Mouse (Mus musculus) testis, postnatal 14 days (tissue): ENCODE measurements at regions not wholly inside any gene's neighbourhood (a gene's known extent, or its start where the extent isn't known, plus 50 kb on each side); places are given as distances from the start of the nearest gene placed in this dataset.
"Not testable (repeated sequence)": the region's sequence is repeated elsewhere in the genome, so short reads cannot be mapped to it uniquely, and the experiment has no call there.

Experiments
- DNase-seq: peaks from one replicate; pipeline ENCODE4 v3.0.0; 2021; ENCODE audit warnings: low spot score

GRCm38 (mm10) chr12:5762306-5762927 is 386.9 kb upstream of the Klhl29 start:
- DNase-seq, result peak; percentile 69

- no peak for DNase-seq
Measured at GRCm38 (mm10) chr12:5759485-5759884, 384.0 kb upstream of the Klhl29 start.

DNA sequence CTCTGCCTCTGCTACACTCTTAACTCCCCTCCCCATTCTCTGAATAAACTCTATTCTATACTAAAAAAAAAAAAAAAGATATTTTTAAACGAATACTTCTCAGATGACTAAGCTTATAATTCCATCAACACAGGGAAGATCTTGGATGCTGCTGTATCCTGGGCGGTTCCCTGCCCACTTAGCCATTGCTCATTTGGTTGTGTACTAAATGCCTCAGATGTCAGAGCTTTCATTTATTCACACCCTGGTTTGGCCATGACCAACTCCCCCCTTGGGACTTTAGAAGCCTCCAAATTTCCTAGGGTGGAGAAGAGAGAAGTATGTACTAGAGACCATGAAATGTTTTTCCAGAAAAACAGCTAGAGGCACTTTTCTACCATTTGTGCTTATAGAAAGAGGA is 382.3 kb upstream of the Klhl29 start:
- DNase-seq, result no peak

DNA sequence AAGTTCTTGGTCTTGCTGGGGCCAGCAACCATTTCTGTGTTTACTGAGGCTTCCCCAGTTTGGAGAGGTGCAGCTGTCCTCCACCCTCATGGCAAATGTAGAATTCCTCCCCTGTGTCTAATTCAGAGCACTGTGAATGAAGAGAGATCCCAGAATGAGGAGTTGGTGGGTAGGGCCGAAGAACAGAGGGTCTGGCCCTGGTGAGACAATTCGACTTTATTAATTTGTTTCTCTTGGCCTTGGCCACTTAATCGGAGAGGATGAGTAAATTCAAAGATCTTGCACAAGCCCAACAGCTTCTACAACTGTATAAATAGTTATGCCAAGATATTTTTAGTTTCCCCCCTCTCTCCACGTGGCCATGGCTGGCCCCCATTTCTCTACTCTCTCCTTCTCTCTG is 381.9 kb upstream of the Klhl29 start:
- no peak for DNase-seq

DNA sequence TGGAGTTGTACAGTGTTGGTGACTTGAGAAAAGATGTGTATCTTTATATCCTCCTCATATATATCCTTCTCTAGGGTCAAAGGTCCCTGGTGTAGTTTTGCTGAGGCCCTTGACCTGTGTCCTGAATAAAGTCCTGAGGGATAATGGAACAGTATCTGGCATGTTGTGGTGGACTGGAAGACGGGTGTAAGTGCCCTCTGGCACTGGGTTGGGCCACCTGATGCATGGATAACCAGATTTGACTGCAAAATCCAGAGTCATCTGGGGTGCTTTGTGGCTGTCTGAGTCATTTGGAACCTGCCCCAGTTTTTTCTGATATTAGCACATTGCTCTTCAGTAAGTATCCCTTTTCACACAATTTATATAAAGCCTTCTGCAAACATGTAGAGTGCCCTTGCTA is 378.3 kb upstream of the Klhl29 start:
- DNase-seq, result no peak

- no peak for DNase-seq
Measured at GRCm38 (mm10) chr12:5744086-5744709, 368.7 kb upstream of the Klhl29 start.

DNA sequence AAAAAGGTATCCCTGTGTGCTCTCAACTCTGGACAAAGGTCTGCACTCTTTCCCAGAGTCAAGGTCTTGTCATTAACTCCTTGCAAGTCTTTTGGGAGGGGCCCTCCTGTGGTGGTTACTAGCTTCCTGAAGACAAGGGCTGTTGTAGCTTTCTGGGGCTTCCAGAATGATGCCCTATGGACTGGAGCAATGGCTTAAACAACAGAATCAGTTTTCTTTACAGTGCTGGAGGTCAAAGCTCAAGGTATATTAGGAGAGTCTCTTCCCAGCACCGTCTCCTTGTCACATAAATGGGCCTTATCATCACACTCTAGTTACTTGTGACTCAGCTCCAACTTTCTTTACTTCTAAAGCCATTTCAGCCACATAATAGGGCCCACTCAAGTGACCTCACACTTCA is 360.6 kb upstream of the Klhl29 start:
- no peak for DNase-seq

DNA sequence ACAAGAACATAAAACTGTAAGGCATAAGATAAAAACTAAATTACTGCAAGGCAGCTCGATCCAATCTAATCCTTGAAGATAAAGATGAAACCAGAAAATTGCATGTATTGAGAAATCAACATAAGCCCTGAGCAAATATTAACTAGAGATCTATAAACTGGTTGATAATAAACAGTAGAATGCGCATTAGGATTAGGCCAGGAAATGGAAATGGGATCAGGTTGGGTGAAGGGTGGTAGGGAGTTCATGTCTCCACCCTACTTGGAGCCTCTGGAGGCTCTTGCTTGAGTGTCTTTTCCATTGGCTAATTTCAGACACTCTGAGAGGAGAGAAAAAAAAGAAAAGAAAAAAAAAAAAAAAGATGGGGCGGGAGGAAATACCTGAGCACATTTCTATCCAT is 359.4 kb upstream of the Klhl29 start:
- DNase-seq, result no peak

DNA sequence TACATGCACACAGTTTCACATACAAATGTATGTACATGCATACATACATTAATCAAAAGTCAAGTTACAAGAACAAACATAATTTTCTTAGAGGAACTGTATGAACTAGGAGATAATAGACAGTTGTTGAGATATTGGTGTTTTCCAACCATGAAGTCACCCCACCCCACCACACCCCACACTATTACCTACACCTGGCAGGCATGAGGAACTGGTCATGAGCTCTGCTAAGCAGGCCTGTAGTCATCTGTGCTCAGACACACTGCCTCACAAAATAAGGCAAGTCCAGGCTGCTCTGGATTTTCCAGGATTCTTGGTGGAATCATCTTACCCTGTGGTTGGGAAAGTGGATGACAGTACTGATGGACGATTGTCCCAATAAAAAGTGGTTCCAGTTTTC is 347.6 kb upstream of the Klhl29 start:
- DNase-seq, result no peak

DNA sequence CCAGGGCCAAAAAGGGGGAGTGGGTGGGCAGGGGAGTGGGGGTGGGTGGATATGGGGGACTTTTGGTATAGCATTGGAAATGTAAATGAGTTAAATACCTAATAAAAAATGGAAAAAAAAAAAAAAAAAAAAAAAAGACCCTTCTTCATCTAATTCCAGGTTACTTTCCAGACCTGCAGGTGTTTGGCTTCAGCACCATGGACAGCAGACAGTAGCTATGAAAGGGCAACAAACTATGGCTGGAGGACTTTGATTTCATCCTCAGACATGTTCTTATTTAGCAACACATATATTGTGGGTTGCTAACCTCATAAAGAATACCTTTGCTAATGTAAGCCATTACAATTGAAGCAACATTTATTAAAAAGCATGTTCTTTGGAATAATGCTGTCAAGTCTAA is 342.0 kb upstream of the Klhl29 start:
- not testable (repeated sequence) for DNase-seq

GRCm38 (mm10) chr12:5698778-5699454 is 323.4 kb upstream of the Klhl29 start:
- DNase-seq, result no peak

DNA sequence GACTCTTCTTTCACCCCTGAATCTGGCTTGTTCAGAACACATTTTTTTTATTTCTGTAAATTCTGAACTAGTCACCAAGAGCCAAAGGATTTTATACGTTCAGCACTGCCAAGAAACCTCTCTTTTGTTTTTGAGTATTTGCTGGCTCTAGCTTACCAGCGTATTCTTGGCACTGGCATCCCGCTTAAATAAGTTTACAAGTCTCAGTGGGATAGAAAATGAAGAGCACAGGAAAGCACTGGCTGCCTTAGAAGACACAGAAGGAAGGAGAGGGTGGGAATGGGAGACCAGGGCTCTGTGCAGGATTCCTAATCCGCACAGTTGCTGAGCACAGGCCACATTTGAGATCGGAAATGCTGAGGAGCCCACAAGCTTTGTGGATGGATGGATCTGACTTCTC is 306.7 kb upstream of the Klhl29 start:
- DNase-seq, result no peak

- DNase-seq, result not testable (repeated sequence)
Measured at GRCm38 (mm10) chr12:5678126-5678525, 302.6 kb upstream of the Klhl29 start.

- DNase-seq, result no peak
Measured at GRCm38 (mm10) chr12:5668486-5668885, 293.0 kb upstream of the Klhl29 start.

DNA sequence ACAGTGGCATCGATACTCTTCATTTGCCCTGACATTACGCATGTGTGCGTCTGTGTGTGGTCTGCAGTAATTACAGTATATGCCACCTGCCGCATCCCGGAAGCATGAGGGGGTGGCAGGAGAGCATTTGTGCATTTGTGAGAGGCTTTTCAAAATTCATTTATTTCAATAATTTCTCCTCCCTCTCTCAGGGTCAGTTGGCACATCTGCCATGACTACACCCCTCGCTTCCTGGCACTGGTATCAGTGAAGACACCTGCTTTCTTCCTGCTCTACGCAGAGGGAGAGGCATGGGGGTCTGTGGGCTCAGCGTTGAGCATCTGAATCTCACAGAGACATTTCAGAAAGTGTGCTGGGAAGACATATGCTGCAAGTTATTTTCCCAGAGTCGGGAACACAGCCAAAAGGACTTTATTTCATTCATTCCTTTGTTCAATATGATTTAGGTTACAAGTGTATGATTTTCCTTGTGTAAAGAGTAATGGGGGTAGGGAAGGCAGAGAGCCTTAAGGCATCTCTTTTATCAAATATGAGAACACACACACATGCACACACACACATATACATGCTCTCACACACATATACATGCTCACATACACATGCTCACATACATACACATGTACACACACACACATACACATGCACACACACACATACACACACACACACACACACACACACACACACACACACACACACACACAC is 262.2 kb upstream of the Klhl29 start:
- DNase-seq, result no peak

GRCm38 (mm10) chr12:5633971-5634370 is 258.5 kb upstream of the Klhl29 start:
- DNase-seq, result no peak

DNA sequence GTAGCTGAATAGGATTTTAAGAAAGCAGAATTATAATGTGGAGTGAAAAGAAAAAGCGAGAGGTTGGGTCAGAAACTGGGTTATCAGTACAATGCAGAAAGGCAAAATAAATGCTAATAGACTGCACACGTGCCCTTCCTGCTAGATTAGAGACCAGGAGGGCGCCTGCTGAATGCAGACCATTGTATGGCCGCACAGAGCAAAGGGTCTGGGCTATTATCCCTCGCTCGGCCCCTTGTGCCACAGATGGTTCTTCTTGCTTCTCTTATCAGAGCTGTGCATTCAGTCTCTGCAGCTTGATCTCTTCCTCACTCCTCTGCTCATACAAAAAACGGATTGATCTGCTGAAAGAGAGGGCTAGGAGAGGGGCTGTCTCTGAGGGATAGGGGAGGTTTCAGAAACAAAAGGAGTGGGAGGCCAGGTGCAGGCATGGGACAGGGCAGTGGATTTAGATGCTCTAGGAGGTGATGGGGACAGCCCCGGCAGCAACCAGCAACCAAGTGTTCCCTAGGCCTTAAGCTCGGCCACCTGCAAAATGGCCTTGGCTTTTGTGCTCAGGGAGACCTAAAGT is 225.7 kb upstream of the Klhl29 start:
- no peak for DNase-seq

GRCm38 (mm10) chr12:5599426-5599825 is 223.9 kb upstream of the Klhl29 start:
- no peak for DNase-seq

DNA sequence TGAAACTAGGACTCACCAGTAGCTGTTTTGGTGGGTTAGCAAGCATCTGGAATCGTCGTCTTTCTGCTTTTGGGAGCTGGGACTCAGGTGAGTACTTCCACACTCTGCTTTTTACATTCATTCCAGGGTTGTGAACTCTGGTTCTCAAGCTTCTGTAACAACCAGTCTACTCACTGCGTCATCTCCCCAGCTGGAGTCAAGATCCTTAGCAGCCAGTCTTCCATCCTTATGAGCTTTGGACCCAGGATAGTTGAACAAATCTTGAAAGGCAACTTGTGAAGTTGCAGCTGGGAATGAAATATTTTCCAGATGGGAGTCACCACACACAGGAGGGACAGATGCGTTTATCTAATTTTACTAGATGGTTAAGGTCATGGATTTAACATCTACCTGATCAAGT is 223.5 kb upstream of the Klhl29 start:
- DNase-seq, result no peak

- DNase-seq, result no peak
Measured at GRCm38 (mm10) chr12:5572831-5573230, 197.3 kb upstream of the Klhl29 start.

- DNase-seq, result no peak
Measured at GRCm38 (mm10) chr12:5568941-5569340, 193.5 kb upstream of the Klhl29 start.

DNA sequence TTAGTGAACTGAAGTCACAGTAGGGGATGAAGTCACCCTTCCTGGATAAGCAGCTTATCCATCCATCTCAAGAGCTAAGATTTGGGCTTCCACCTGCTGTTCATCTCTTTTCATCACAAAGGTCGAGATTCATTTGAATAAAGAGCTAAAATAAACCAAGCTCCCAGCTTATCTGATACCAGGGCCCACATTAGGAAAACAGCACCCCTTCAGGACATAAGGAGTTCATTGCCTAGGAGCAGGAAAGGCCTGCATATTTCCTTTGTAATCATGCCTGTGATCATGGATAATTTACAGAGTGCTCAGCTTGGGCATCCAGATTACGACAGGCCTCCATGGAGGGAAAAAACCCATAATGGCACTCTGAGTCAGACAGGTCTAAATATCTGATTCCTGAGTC is 190.7 kb upstream of the Klhl29 start:
- no peak for DNase-seq

- DNase-seq, result no peak
Measured at GRCm38 (mm10) chr12:5552607-5553006, 177.1 kb upstream of the Klhl29 start.
